Mouse (Mus musculus): ENCODE measurements around the gene Gm7954. TPM values are rescaled to one million over a fixed set of nuclear protein-coding genes. Genes with fewer than 3 reads are reported as not detected.
A peak's percentile ranks its signal among the peaks of the same experiment; 100 is the strongest.
"Not testable (repeated sequence)": the region's sequence is repeated elsewhere in the genome, so short reads cannot be mapped to it uniquely, and the experiment has no call there.

Gm7954 gene
- polyA plus RNA-seq (2015; fragmentation: Nextera tagmentation; extraction: Ambion mirVana), result not detected in 2 replicates

DNA sequence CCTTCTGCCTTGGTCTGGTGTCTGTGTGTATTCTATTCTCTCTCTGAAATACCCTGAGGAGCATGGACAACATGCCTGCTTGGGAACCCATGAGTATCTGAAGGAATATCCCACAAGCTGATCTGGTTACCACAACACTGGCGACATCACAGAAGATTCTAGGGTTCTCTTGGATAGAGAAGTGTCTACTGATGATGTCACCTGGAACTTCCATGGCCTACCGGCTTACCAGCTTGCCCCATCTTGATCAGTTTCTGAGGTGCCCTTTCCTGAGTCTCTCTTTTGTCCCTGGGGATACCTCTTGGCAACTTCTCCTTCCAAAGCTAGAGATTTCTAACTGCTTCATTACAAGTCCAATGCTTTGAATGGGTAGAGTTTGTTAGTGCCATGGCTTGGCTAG lies at the start of gene Gm7954:
Gm7954 (minus strand) TSS at position 101 of the 400 bp plus-strand sequence.
- H3K9me3 ChIP-seq (ENCODE audit: low read length); DNase-seq; H3K27ac ChIP-seq (ENCODE audit: low read depth); H3K36me3 ChIP-seq (replicated peaks; ENCODE audit: insufficient read depth, low read length); H3K9ac ChIP-seq (replicated peaks); H3K4me2 ChIP-seq (ENCODE audit: low read depth, low read length); H3K27me3 ChIP-seq (ENCODE audit: insufficient read depth, low read length); ATAC-seq; H3K4me1 ChIP-seq (ENCODE audit: insufficient read depth); H3K4me3 ChIP-seq (ENCODE audit: low read depth, low read length): not testable (repeated sequence)
- WGBS (ENCODE audit: insufficient replicate concordance), result no CpG with 5 or more reads among the region's 2 CpGs

GRCm38 (mm10) chr14:41489385-41489784 lies 36.1 kb upstream of the Gm7954 start, which contains the start of gene Gm3486:
Gene Gm3486 (minus strand): TSS chr14:41489485.
- not testable (repeated sequence) for ATAC-seq; H3K27ac ChIP-seq (ENCODE audit: low read depth); DNase-seq; H3K4me3 ChIP-seq (ENCODE audit: low read depth, low read length); H3K4me1 ChIP-seq (ENCODE audit: insufficient read depth); H3K27me3 ChIP-seq (ENCODE audit: insufficient read depth, low read length); H3K9me3 ChIP-seq (ENCODE audit: low read length); H3K36me3 ChIP-seq (replicated peaks; ENCODE audit: insufficient read depth, low read length); H3K4me2 ChIP-seq (ENCODE audit: low read depth, low read length); H3K9ac ChIP-seq (replicated peaks)

- not testable (repeated sequence) for H3K36me3 ChIP-seq (replicated peaks; ENCODE audit: insufficient read depth, low read length); H3K9me3 ChIP-seq (ENCODE audit: low read length); H3K4me2 ChIP-seq (ENCODE audit: low read depth, low read length); H3K9ac ChIP-seq (replicated peaks); H3K4me3 ChIP-seq (ENCODE audit: low read depth, low read length); H3K27me3 ChIP-seq (ENCODE audit: insufficient read depth, low read length); H3K4me1 ChIP-seq (ENCODE audit: insufficient read depth); ATAC-seq; H3K27ac ChIP-seq (ENCODE audit: low read depth)
- 9% methylated on average over 11 of the region's 16 CpGs for WGBS (ENCODE audit: insufficient replicate concordance)
- TF ChIP-seq CTCF (IDR thresholded peaks at IDR 0.05; ENCODE audit: low read depth), result peak; percentile 32
- peak; percentile 14 for DNase-seq
Observed at GRCm38 (mm10) chr14:41425393-41426075, 27.8 kb downstream of the Gm7954 start.

DNA sequence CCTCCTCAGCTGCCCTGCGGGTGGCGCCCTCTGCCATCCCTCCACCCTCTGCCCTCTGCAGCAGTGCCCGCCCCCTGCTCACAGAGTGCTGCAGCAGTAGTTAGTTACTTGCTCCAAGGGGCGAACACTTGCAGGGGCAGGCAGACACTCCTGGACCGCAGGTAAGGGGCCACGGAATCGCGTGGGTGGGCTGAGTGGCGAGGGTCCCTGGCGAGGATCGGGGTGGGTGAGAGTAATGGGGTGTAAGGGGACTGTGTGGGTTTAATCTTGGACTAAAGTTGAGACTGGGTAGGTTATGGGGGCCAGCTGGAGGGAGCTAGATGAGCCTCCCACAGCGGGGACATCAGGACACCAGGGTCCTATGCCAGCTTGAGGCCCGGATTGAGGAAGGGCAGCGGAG lies 28.6 kb downstream of the Gm7954 start:
- ATAC-seq; H3K4me1 ChIP-seq (ENCODE audit: insufficient read depth); H3K27ac ChIP-seq (ENCODE audit: low read depth); H3K4me3 ChIP-seq (ENCODE audit: low read depth, low read length); H3K4me2 ChIP-seq (ENCODE audit: low read depth, low read length); H3K9ac ChIP-seq (replicated peaks); H3K36me3 ChIP-seq (replicated peaks; ENCODE audit: insufficient read depth, low read length); H3K27me3 ChIP-seq (ENCODE audit: insufficient read depth, low read length); H3K9me3 ChIP-seq (ENCODE audit: low read length): not testable (repeated sequence)
- DNase-seq, result peak; percentile 4
- 12% methylated on average over 13 of the region's 14 CpGs for WGBS (ENCODE audit: insufficient replicate concordance)

GRCm38 (mm10) chr14:41408181-41408580 lies 45.1 kb downstream of the Gm7954 start, which contains the start of gene Gm6482:
Gene Gm6482 (minus strand): TSS chr14:41408281.
- not testable (repeated sequence) for ATAC-seq; H3K4me1 ChIP-seq (ENCODE audit: insufficient read depth); H3K9ac ChIP-seq (replicated peaks); H3K36me3 ChIP-seq (replicated peaks; ENCODE audit: insufficient read depth, low read length); H3K4me3 ChIP-seq (ENCODE audit: low read depth, low read length); H3K9me3 ChIP-seq (ENCODE audit: low read length); H3K27me3 ChIP-seq (ENCODE audit: insufficient read depth, low read length); DNase-seq; H3K27ac ChIP-seq (ENCODE audit: low read depth); H3K4me2 ChIP-seq (ENCODE audit: low read depth, low read length)
- WGBS (ENCODE audit: insufficient replicate concordance), result no CpG with 5 or more reads among the region's 2 CpGs

Other genes with a start within 250 kb of the Gm7954 start
- not detected in 2 replicates for gene Gm2832, start 174.7 kb downstream of the Gm7954 start, polyA plus RNA-seq (2015; fragmentation: Nextera tagmentation; extraction: Ambion mirVana)
- gene Gm5798, start 104.9 kb downstream of the Gm7954 start, polyA plus RNA-seq (2015; fragmentation: Nextera tagmentation; extraction: Ambion mirVana), result not detected in 2 replicates
- gene Gm7945, start 67.1 kb downstream of the Gm7954 start, polyA plus RNA-seq (2015; fragmentation: Nextera tagmentation; extraction: Ambion mirVana), result not detected in 2 replicates
- not detected in 2 replicates for gene Gm6482, start 45.2 kb downstream of the Gm7954 start, polyA plus RNA-seq (2015; fragmentation: Nextera tagmentation; extraction: Ambion mirVana)
- gene Gm3486, start 36.0 kb upstream of the Gm7954 start, polyA plus RNA-seq (2015; fragmentation: Nextera tagmentation; extraction: Ambion mirVana), result not detected in 2 replicates
- not detected in 2 replicates for gene Gm7970, start 102.1 kb upstream of the Gm7954 start, polyA plus RNA-seq (2015; fragmentation: Nextera tagmentation; extraction: Ambion mirVana)
- gene 1700049E17Rik2, start 119.7 kb upstream of the Gm7954 start, polyA plus RNA-seq (2015; fragmentation: Nextera tagmentation; extraction: Ambion mirVana), result not detected in 2 replicates
- not detected in 2 replicates for gene Gm3072, start 171.1 kb upstream of the Gm7954 start, polyA plus RNA-seq (2015; fragmentation: Nextera tagmentation; extraction: Ambion mirVana)
- not detected in 2 replicates for gene Gm3676, start 193.0 kb upstream of the Gm7954 start, polyA plus RNA-seq (2015; fragmentation: Nextera tagmentation; extraction: Ambion mirVana)
- not detected in 2 replicates for gene Gm8068, start 248.4 kb upstream of the Gm7954 start, polyA plus RNA-seq (2015; fragmentation: Nextera tagmentation; extraction: Ambion mirVana)